Mouse (Mus musculus) bone marrow, adult 2 months (tissue): ENCODE data around the gene Mfsd8. TPM values are rescaled to one million over a fixed set of nuclear protein-coding genes. Genes with fewer than 3 reads are reported as not detected.

Experiments
- H3K27ac ChIP-seq: fragments of 200-500 bp; 2 replicates; pipeline ENCODE4 v1.5.1; 2012; ENCODE audit warnings: low read depth, mild to moderate bottlenecking, control low read depth, inconsistent platforms, low read length; ENCODE audit not compliant: control insufficient read depth, poor library complexity, insufficient read depth
- H3K4me1 ChIP-seq: fragments of 200-500 bp; 2 replicates; pipeline ENCODE4 v1.6.1; 2011; ENCODE audit warnings: low read length; ENCODE audit not compliant: control insufficient read depth, insufficient read depth
- H3K4me3 ChIP-seq: fragments of 200-500 bp; replicated peaks from 2 replicates; pipeline ENCODE3; 2011; ENCODE audit warnings: mild to moderate bottlenecking, low read depth, low read length, control low read depth; ENCODE audit not compliant: control insufficient read depth
- CTCF ChIP-seq: fragments of 200-500 bp; IDR thresholded peaks from 2 replicates; pipeline ENCODE4 v1.5.1; 2011; ENCODE audit warnings: low read length, control low read depth; ENCODE audit not compliant: control insufficient read depth, insufficient read depth
- POLR2A ChIP-seq: fragments of 200-500 bp; IDR thresholded peaks from 2 replicates; pipeline ENCODE4 v1.6.1; 2011; ENCODE audit warnings: low read depth, mild to moderate bottlenecking, control low read depth, low read length, borderline replicate concordance; ENCODE audit not compliant: control insufficient read depth
- WGBS: fragments of 180-500 bp; shearing (Covaris S2); methylation state at CpG from one replicate; pipeline ENCODE4 v1.1.7; 2018; 5-methylcytosine and 5-hydroxymethylcytosine counted together
- polyA plus RNA-seq: library from polyadenylated mRNA; stranded (reverse); fragments of >200 nt; gene quantifications from 2 replicates; pipeline ENCODE4 v1.2.4, GENCODE M21; 2011; ENCODE audit warnings: low replicate concordance; ENCODE audit not compliant: missing spikeins, insufficient read depth, insufficient read length

Mfsd8 gene
- polyA plus RNA-seq, 1 experiment = 4.2 TPM

- Histone ChIP-seq H3K27ac (no peak overlapping the region), H3K4me1 (no peaks in the 10 kb centered on the region), H3K4me3 (no peak overlapping the region)
- 91% methylated on average over 10 of the region's 10 CpGs for WGBS
- TF ChIP-seq CTCF (no peak), POLR2A (no peak)
Measured at GRCm38 (mm10) chr3:40808686-40809085, 38.0 kb downstream of the Mfsd8 start.

DNA sequence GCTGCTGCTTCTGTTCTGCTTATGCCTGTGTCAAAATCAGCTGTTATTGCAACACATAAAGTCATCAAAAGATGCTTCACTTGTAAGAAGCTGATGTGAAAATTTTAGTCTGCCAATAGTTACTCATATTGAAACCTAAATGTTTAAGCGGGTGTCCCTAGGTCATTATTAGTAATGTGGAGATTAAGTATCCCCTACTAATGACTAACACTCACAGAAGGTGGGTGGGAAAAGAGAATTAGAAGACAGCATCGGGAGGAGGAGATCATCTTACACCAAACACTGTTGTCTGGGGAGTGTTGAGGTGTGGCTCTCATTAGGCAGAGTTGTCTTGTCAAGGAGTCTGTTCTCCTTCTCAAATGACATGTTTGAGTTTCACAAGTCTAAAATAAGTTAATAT is 39.8 kb downstream of the Mfsd8 start:
- Histone ChIP-seq H3K4me3 (no peak overlapping the region), H3K4me1 (no peaks in the 10 kb centered on the region), H3K27ac (no peak overlapping the region)
- no peak for TF ChIP-seq CTCF
- TF ChIP-seq POLR2A = no peak
- WGBS = 82% methylated on average over 2 of the region's 2 CpGs

GRCm38 (mm10) chr3:40800373-40800823 is 46.3 kb downstream of the Mfsd8 start:
- under 1% methylated on average over 34 of the region's 37 CpGs for WGBS
- TF ChIP-seq CTCF (no peak), POLR2A (peak; percentile 19; the same call in 1 of the 2 replicates)

DNA sequence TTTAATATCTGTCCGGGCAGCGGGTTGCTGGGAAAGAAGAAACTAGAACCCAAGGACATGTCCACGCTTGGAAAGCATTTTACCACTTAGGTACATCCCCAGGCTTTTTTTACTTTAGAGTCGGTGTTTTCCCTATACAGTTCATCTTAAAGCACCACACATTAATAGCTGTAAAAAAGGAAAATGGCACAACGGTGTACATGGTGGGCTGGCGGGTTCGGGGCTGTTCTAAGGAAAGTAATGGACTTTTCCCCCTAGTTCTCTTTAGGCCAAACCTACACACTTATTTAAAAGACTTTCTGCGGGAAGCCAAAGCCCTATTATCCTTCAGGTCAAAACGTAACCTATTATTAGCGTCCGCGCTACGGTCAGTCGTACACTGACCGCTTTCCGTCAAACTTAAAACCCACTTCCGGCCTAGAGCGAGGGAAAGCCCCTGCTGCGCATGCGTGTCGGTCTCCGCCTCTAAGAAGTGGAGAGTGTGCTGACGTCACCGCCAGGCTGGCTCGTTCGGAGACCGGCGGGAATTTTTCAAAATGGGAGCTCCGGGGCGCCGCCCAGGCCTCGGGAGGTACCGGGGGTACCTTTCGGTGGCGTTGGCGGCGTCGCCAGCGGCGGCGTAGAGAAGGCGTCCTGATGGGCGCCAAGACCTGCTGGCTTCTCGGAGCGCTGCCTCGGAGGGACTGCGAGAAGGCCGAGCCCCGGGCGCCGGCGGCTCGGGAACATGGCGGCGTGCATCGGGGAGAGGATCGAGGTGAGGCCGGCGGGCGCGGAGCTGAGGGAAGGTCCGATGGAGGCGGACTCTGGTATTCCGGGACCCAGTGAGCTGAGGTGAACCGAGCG is 46.9 kb downstream of the Mfsd8 start, which contains the start of gene Plk4:
Plk4 (plus strand) TSS at position 490 of the 843 bp plus-strand sequence.
- WGBS = 2% methylated on average over 66 of the region's 66 CpGs
- peak within 1 kb of the TSS; percentile 75 for H3K27ac ChIP-seq
- peak within 1 kb of the TSS; percentile 97 for H3K4me3 ChIP-seq
- H3K4me1 ChIP-seq = peaks cover 2% of the 10 kb centered on the region
- TF ChIP-seq CTCF (no peak), POLR2A (peak; percentile 59; the same call in 1 of the 2 replicates)

More at GRCm38 (mm10) chr3:40800373-40800823, 46.3 kb downstream of the Mfsd8 start:
- Histone ChIP-seq H3K4me1 (peaks cover 2% of the 10 kb centered on the region), H3K27ac (peak overlapping the region; percentile 75), H3K4me3 (peak overlapping the region; percentile 97)

GRCm38 (mm10) chr3:40798500-40798899 is 48.2 kb downstream of the Mfsd8 start:
- H3K27ac ChIP-seq = no peak overlapping the region
- 48% methylated on average over 7 of the region's 7 CpGs for WGBS
- no peak overlapping the region for H3K4me3 ChIP-seq
- peaks cover 2% of the 10 kb centered on the region for H3K4me1 ChIP-seq
- TF ChIP-seq CTCF (peak; percentile 69), POLR2A (no peak)

DNA sequence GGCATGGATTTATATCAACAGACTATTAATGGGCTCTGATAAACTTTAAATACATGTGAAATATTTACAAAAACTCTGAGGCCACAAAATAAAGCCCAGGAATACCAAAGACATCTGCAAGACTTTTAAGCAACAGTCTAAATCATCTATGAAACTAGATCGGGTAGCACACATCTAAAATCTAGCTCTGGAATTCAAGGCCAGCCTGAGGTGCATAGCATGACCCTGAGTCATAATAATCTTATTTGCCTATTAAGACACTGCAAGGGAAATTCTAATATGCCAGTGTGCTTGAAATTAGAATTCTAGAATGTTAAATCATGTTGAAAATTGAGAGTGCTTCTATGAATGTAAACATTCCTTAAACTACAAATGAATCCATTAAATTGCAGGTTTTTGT is 48.6 kb downstream of the Mfsd8 start:
- Histone ChIP-seq H3K4me3 (no peak overlapping the region), H3K27ac (no peak overlapping the region), H3K4me1 (peaks cover 2% of the 10 kb centered on the region)
- no peak for TF ChIP-seq CTCF
- TF ChIP-seq POLR2A = no peak
- WGBS = 76% methylated on average over 1 of the region's 1 CpGs

GRCm38 (mm10) chr3:40793783-40794182 is 52.9 kb downstream of the Mfsd8 start:
- no peak overlapping the region for H3K27ac ChIP-seq
- no peak overlapping the region for H3K4me3 ChIP-seq
- 90% methylated on average over 2 of the region's 2 CpGs for whole genome bisulfite sequencing
- no peaks in the 10 kb centered on the region; the same call in 1 of the 2 replicates for H3K4me1 ChIP-seq
- TF ChIP-seq POLR2A (no peak), CTCF (no peak)

Other genes with a start within 250 kb of the Mfsd8 start
- gene Slc25a31, start 138.0 kb downstream of the Mfsd8 start, polyA plus RNA-seq = not detected in 2 replicates
- gene Hspa4l, start 102.4 kb downstream of the Mfsd8 start, polyA plus RNA-seq = 9.0 and 12.0 TPM in 2 replicates
- 21.5 and 38.5 TPM in 2 replicates for gene Plk4, start 46.9 kb downstream of the Mfsd8 start, polyA plus RNA-seq
- gene Abhd18, start 84 bp upstream of the Mfsd8 start, polyA plus RNA-seq = 1.5 and 2.9 TPM in 2 replicates
- not detected in 2 replicates for gene 1700034I23Rik, start 55.7 kb upstream of the Mfsd8 start, polyA plus RNA-seq
- 28.6 and 40.4 TPM in 2 replicates for gene Larp1b, start 102.9 kb upstream of the Mfsd8 start, polyA plus RNA-seq
- 22.4 and 28.1 TPM in 2 replicates for gene Pgrmc2, start 236.2 kb upstream of the Mfsd8 start, polyA plus RNA-seq